Mouse (Mus musculus): Measurements from ENCODE around the gene Gm7735. TPM values are rescaled to one million over a fixed set of nuclear protein-coding genes. Genes with fewer than 3 reads are reported as not detected.

Gm7735 gene
- polyA plus RNA-seq, 1 experiment from 2014 or later, result not detected

Other genes with a start within 250 kb of the Gm7735 start
- not detected in 2 replicates for gene Krtap19-9b, start 237.2 kb upstream of the Gm7735 start, polyA plus RNA-seq (2014; fragmentation: Nextera tagmentation; extraction: Ambion mirVana)
- gene Krtap16-3, start 206.6 kb upstream of the Gm7735 start, polyA plus RNA-seq (2014; fragmentation: Nextera tagmentation; extraction: Ambion mirVana), result not detected in 2 replicates
- not detected in 2 replicates for gene Krtap22-2, start 158.7 kb upstream of the Gm7735 start, polyA plus RNA-seq (2014; fragmentation: Nextera tagmentation; extraction: Ambion mirVana)
- gene Gm10229, start 154.2 kb upstream of the Gm7735 start, polyA plus RNA-seq (2014; fragmentation: Nextera tagmentation; extraction: Ambion mirVana), result not detected in 2 replicates
- gene Krtap6-1, start 137.8 kb upstream of the Gm7735 start, polyA plus RNA-seq (2014; fragmentation: Nextera tagmentation; extraction: Ambion mirVana), result not detected in 2 replicates
- not detected in 2 replicates for gene Gm10228, start 128.0 kb upstream of the Gm7735 start, polyA plus RNA-seq (2014; fragmentation: Nextera tagmentation; extraction: Ambion mirVana)
- gene Krtap6-5, start 121.6 kb upstream of the Gm7735 start, polyA plus RNA-seq (2014; fragmentation: Nextera tagmentation; extraction: Ambion mirVana), result not detected in 2 replicates
- gene 1110025L11Rik, start 105.5 kb upstream of the Gm7735 start, polyA plus RNA-seq (2014; fragmentation: Nextera tagmentation; extraction: Ambion mirVana), result not detected in 2 replicates
- gene Krtap6-3, start 85.5 kb upstream of the Gm7735 start, polyA plus RNA-seq (2014; fragmentation: Nextera tagmentation; extraction: Ambion mirVana), result not detected in 2 replicates
- gene Gm6358, start 28.6 kb upstream of the Gm7735 start, polyA plus RNA-seq (2014; fragmentation: Nextera tagmentation; extraction: Ambion mirVana), result not detected in 2 replicates
- gene Gm10061, start 18.4 kb upstream of the Gm7735 start, polyA plus RNA-seq (2014; fragmentation: Nextera tagmentation; extraction: Ambion mirVana), result not detected in 2 replicates
- gene Gm9789, start 11.5 kb upstream of the Gm7735 start, polyA plus RNA-seq (2014; fragmentation: Nextera tagmentation; extraction: Ambion mirVana), result not detected in 2 replicates
- gene 1110057P08Rik, start 5.2 kb downstream of the Gm7735 start, polyA plus RNA-seq (2014; fragmentation: Nextera tagmentation; extraction: Ambion mirVana), result not detected in 2 replicates
- not detected in 2 replicates for gene Krtap20-2, start 36.4 kb downstream of the Gm7735 start, polyA plus RNA-seq (2014; fragmentation: Nextera tagmentation; extraction: Ambion mirVana)
- gene Krtap21-1, start 234.4 kb downstream of the Gm7735 start, polyA plus RNA-seq (2014; fragmentation: Nextera tagmentation; extraction: Ambion mirVana), result not detected in 2 replicates